Mouse (Mus musculus) myocyte (in vitro differentiated cells): ENCODE data around the gene Myo9b. TPM values are rescaled to one million over a fixed set of nuclear protein-coding genes. Genes with fewer than 3 reads are reported as not detected.
"Not testable (repeated sequence)": the region's sequence is repeated elsewhere in the genome, so short reads cannot be mapped to it uniquely, and the experiment has no call there.

Source experiments
- H3K27me3 ChIP-seq: one replicate; pipeline ENCODE4 v1.6.1; 2011; ENCODE audit not compliant: control insufficient read depth, insufficient read depth, insufficient read length
- H3K36me3 ChIP-seq: one replicate; pipeline ENCODE4 v1.6.1; 2011; ENCODE audit not compliant: control insufficient read depth, insufficient read depth
- H3K4me2 ChIP-seq: one replicate; pipeline ENCODE4 v1.6.1; 2011; ENCODE audit warnings: low read depth, control low read depth
- H3K4me3 ChIP-seq: one replicate; pipeline ENCODE4 v1.5.1; 2011; ENCODE audit warnings: mild to moderate bottlenecking, control low read depth, moderate library complexity
- H3K79me2 ChIP-seq: one replicate; pipeline ENCODE4 v1.6.1; 2011; ENCODE audit not compliant: control insufficient read depth, insufficient read depth
- H3ac ChIP-seq: one replicate; pipeline ENCODE4 v1.6.1; 2011; ENCODE audit not compliant: control insufficient read depth, insufficient read length
- CEBPB ChIP-seq: IDR thresholded peaks from 2 replicates; pipeline ENCODE4 v1.6.1; 2011; ENCODE audit warnings: mild to moderate bottlenecking, moderate library complexity; ENCODE audit not compliant: poor library complexity, insufficient read depth, severe bottlenecking
- E2F4 ChIP-seq: IDR thresholded peaks from one replicate; pipeline ENCODE4 v1.6.1; 2011; ENCODE audit warnings: mild to moderate bottlenecking, control low read depth, moderate library complexity; ENCODE audit not compliant: insufficient read depth
- MAX ChIP-seq: IDR thresholded peaks from one replicate; pipeline ENCODE4 v1.6.1; 2011; ENCODE audit warnings: low read depth, mild to moderate bottlenecking, control low read depth
- MYOD1 ChIP-seq, 3 experiments: IDR thresholded peaks; one replicate each; pipeline ENCODE4 v1.6.1; 2011; ENCODE audit warnings: control low read depth in 2 of 3, low read depth in 2 of 3, mild to moderate bottlenecking in 2 of 3, moderate library complexity in 1 of 3; ENCODE audit not compliant: insufficient read length in 2 of 3, control insufficient read depth in 1 of 3
- MYOG ChIP-seq, 3 experiments: IDR thresholded peaks; one replicate each; pipeline ENCODE4 v1.6.1; 2011; ENCODE audit warnings: control low read depth in 2 of 3, low read depth in 2 of 3, mild to moderate bottlenecking in 2 of 3; ENCODE audit not compliant: insufficient read length in 2 of 3, control insufficient read depth in 1 of 3, insufficient read depth in 1 of 3
- POLR2A ChIP-seq: IDR thresholded peaks from one replicate; pipeline ENCODE4 v1.6.1; 2011; ENCODE audit warnings: low read depth, mild to moderate bottlenecking, control low read depth, moderate library complexity; ENCODE audit not compliant: insufficient read length
- POLR2AphosphoS2 ChIP-seq: IDR thresholded peaks from one replicate; pipeline ENCODE4 v1.6.1; 2011; ENCODE audit warnings: low read depth, control low read depth; ENCODE audit not compliant: insufficient read length
- REST ChIP-seq: IDR thresholded peaks from one replicate; pipeline ENCODE4 v1.6.1; 2011; ENCODE audit warnings: mild to moderate bottlenecking, control low read depth, moderate library complexity; ENCODE audit not compliant: insufficient read depth, insufficient read length
- SRF ChIP-seq: IDR thresholded peaks from one replicate; pipeline ENCODE4 v1.6.1; 2011; ENCODE audit warnings: low read depth; ENCODE audit not compliant: control insufficient read depth, insufficient read length
- TCF12 ChIP-seq: IDR thresholded peaks from one replicate; pipeline ENCODE4 v1.6.1; 2011; ENCODE audit warnings: mild to moderate bottlenecking, control low read depth; ENCODE audit not compliant: poor library complexity, insufficient read depth, severe bottlenecking
- TCF3 ChIP-seq: IDR thresholded peaks from one replicate; pipeline ENCODE4 v1.6.1; 2011; ENCODE audit warnings: low read depth, control low read depth; ENCODE audit not compliant: insufficient read length
- USF1 ChIP-seq: IDR thresholded peaks from one replicate; pipeline ENCODE4 v1.6.1; 2011; ENCODE audit warnings: low read depth, mild to moderate bottlenecking, control low read depth, moderate library complexity
- polyA plus RNA-seq: library from polyadenylated mRNA; unstranded; fragments of >200 nt; fragmentation: generic; extraction: Trizol; gene quantifications from one replicate; pipeline ENCODE4 v1.2.1, GENCODE M21; 2012; ENCODE audit warnings: missing spikeins

The Myo9b gene
- polyA plus RNA-seq, 1 experiment = 39.6 TPM

DNA sequence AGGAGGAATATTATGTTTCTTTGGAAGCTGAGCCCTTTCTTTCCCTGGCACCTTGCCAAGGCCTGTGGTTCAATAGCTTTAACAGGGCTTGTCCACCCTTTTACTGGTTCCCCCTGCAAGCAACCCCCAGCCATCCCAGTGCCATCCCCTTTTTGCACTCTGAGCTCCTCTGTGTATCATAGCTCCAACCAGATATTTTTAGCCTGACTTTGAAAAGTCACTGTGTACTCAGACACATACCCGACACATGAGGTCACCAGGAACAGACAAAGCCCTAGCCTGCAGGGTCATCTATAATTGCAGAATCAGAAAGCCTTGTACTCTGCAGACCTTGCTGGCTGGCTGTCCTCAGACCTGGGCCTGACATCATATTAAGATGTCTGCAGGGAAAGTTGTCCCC is 40.2 kb downstream of the Myo9b start:
- peaks cover 60% of the 10 kb centered on the region for H3K79me2 ChIP-seq
- no peaks in the 10 kb centered on the region for H3K36me3 ChIP-seq
- no peak overlapping the region for H3ac ChIP-seq
- no peaks in the 10 kb centered on the region for H3K27me3 ChIP-seq
- TF ChIP-seq E2F4 (no peak), MYOG (IDR thresholded peaks at IDR 0.05; ENCODE audit: control insufficient read depth in 1 of 3, insufficient read depth in 1 of 3, insufficient read length in 2 of 3, low read depth in 2 of 3) (no peak), SRF (no peak), USF1 (no peak), POLR2A (no peak), REST (no peak), TCF12 (no peak), MAX (no peak), TCF3 (no peak), MYOD1 (IDR thresholded peaks at IDR 0.05; ENCODE audit: control insufficient read depth in 1 of 3, insufficient read length in 2 of 3, low read depth in 2 of 3) (no peak), CEBPB (no peak), POLR2AphosphoS2 (no peak)
- H3K4me3 ChIP-seq = no peak overlapping the region
- H3K4me2 ChIP-seq = peak overlapping the region; percentile 62

DNA sequence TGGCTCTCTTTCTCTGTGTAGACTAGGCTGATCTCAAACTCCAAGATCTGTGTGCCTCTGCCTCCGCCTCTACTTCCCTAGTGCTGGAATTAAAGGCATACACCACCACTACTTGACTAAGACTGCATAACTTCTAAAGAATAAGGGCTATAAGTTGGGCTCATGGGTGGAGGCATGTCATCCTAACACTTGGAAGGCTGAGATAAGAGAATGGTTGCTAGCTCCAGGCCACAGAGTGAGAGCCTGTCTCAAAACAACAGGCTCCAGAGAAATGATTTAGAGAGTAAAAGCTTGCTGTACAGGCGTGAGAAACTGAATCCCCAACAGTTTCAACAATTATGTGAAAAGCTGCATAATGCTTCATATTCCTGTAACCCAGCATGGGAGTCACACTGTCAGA is 41.4 kb downstream of the Myo9b start:
- H3K79me2 ChIP-seq = peaks cover 49% of the 10 kb centered on the region
- no peak overlapping the region for H3K4me2 ChIP-seq
- H3K4me3 ChIP-seq = no peak overlapping the region
- H3K27me3 ChIP-seq = no peaks in the 10 kb centered on the region
- TF ChIP-seq USF1 (no peak), POLR2A (no peak), REST (no peak), MYOG (IDR thresholded peaks at IDR 0.05; ENCODE audit: control insufficient read depth in 1 of 3, insufficient read depth in 1 of 3, insufficient read length in 2 of 3, low read depth in 2 of 3) (no peak), CEBPB (no peak), MAX (no peak), TCF12 (no peak), SRF (no peak), MYOD1 (IDR thresholded peaks at IDR 0.05; ENCODE audit: control insufficient read depth in 1 of 3, insufficient read length in 2 of 3, low read depth in 2 of 3) (no peak), TCF3 (no peak), E2F4 (no peak), POLR2AphosphoS2 (no peak)
- H3K36me3 ChIP-seq = no peaks in the 10 kb centered on the region
- H3ac ChIP-seq = no peak overlapping the region

DNA sequence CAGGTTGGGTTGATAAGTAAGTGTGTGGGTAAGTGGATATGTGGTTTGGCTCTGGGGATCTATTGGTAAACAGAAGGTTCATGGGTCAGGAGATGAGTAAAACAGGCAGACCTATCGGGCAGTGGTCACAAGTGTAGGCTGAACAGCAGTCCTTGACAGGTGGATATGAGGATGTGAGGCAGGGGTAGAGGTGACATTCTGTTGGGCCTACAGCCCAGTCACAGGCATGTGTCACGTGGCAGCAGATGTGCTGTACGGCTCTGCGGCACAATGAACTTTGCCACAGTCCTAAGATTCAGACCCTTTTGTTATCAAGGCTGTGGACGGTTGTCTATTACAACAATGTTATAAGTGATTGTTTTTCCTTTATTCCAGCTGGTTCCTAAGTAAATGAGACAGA is 43.5 kb downstream of the Myo9b start:
- Histone ChIP-seq H3K4me3 (no peak overlapping the region), H3K27me3 (no peaks in the 10 kb centered on the region), H3K36me3 (no peaks in the 10 kb centered on the region), H3K79me2 (peaks cover 47% of the 10 kb centered on the region), H3K4me2 (no peak overlapping the region), H3ac (no peak overlapping the region)
- no peak for TF ChIP-seq TCF3
- no peak for TF ChIP-seq MAX
- TF ChIP-seq MYOD1 (IDR thresholded peaks at IDR 0.05; ENCODE audit: control insufficient read depth in 1 of 3, insufficient read length in 2 of 3, low read depth in 2 of 3) = peak in 1 of 3 experiments; percentile 60

DNA sequence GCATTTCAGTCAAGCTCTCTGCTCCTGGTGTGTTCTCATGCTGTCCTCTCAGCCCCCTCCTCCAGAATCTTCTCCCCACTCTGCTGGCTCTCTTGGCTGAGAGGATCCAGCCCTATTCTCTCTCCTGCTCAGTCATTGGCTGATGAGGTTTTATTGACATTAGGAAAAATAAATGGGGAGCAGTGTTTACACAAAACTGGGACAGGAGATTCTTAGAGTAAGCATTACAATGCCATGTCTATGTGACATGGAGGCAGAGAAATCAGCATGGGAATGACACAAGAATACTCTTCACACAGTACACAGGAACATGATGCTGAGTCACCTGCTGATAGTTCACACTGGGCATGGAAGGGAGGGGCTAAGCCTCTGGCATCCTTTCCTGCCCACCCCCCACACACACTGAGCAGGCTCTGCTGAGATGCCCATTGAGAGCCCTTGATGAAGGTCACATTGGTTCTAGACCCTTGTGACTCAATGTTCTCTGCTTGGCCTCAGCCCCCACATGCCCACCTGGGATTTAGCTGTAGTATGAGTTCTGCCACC is 44.0 kb downstream of the Myo9b start:
- TF ChIP-seq MYOG (IDR thresholded peaks at IDR 0.05; ENCODE audit: control insufficient read depth in 1 of 3, insufficient read depth in 1 of 3, insufficient read length in 2 of 3, low read depth in 2 of 3) (no peak), MYOD1 (IDR thresholded peaks at IDR 0.05; ENCODE audit: control insufficient read depth in 1 of 3, insufficient read length in 2 of 3, low read depth in 2 of 3) (no peak), POLR2AphosphoS2 (no peak), POLR2A (no peak), USF1 (no peak), TCF12 (no peak), TCF3 (no peak), E2F4 (no peak), CEBPB (no peak), REST (no peak), MAX (no peak), SRF (no peak)
- H3ac ChIP-seq = no peak overlapping the region
- H3K79me2 ChIP-seq = peaks cover 42% of the 10 kb centered on the region
- no peak overlapping the region for H3K4me3 ChIP-seq
- no peaks in the 10 kb centered on the region for H3K36me3 ChIP-seq
- no peak overlapping the region for H3K4me2 ChIP-seq
- H3K27me3 ChIP-seq = no peaks in the 10 kb centered on the region

DNA sequence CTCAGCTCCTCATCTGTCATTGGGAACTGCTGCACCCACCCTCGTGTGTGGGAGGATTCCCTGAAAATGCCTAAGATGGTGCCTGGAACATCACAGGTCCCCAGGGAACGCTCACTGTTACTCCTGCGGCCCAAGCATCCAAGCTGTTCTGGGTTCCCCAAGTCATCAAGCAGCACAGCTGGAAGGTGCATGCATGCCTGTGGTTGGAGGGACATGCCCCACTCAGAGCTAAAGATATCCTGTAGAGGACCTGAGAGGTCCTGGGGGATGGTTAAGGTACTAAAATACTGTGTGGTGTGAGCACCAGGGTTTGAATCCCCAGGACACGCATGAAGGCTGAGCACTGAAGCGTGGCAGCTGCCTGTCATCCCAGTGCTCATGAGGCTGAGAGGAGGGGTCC is 46.1 kb downstream of the Myo9b start:
- H3K79me2 ChIP-seq = peaks cover 30% of the 10 kb centered on the region
- not testable (repeated sequence) for H3K4me3 ChIP-seq, H3K27me3 ChIP-seq, H3K36me3 ChIP-seq, H3K4me2 ChIP-seq, H3ac ChIP-seq

DNA sequence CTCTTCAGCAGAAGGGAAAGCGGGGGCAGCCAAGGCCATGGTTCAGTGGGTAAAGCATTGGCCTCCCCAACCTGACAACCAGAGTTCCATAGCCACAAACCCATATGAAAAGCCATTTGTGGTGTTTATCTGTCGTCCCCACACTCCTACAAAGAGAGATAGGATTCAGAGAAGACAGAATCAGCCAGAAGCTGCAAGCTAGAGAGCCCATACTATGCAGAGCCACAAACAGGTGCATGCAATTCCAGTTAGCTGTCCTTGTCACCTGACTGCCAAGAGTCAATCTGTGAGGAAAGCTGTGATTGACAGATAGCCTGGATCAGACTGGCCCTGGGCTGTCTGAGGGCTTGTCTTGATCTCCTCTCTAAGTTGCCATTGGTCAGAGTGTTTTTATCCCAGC is 47.2 kb downstream of the Myo9b start:
- peaks cover 18% of the 10 kb centered on the region for H3K79me2 ChIP-seq
- H3K4me3 ChIP-seq, H3K4me2 ChIP-seq, H3K27me3 ChIP-seq, H3ac ChIP-seq: not testable (repeated sequence)
- H3K36me3 ChIP-seq = peaks cover 11% of the 10 kb centered on the region
